Mouse (Mus musculus) megakaryocyte, embryonic 14.5 days (primary cell): ENCODE data around the gene Tmcc3. TPM values are rescaled to one million over a fixed set of nuclear protein-coding genes. Genes with fewer than 3 reads are reported as not detected.
A peak's percentile ranks its signal among the peaks of the same experiment; 100 is the strongest.

Source experiments
- H3K27me3 ChIP-seq: replicated peaks from 2 replicates; pipeline ENCODE3; 2012; ENCODE audit warnings: inconsistent platforms
- H3K36me3 ChIP-seq: replicated peaks from 2 replicates; pipeline ENCODE3; 2012; ENCODE audit warnings: low read length, inconsistent platforms, mixed read lengths
- H3K4me1 ChIP-seq: 2 replicates; pipeline ENCODE4 v1.6.1; 2012; ENCODE audit warnings: inconsistent platforms
- H3K4me3 ChIP-seq: replicated peaks from 2 replicates; pipeline ENCODE3; 2012; ENCODE audit warnings: moderate library complexity, mild to moderate bottlenecking, inconsistent platforms
- H3K9me3 ChIP-seq: 2 replicates; pipeline ENCODE4 v1.6.1; 2012; ENCODE audit warnings: inconsistent platforms
- FLI1 ChIP-seq: IDR thresholded peaks from 2 replicates; pipeline ENCODE4 v1.6.1; 2012; ENCODE audit warnings: low read length, inconsistent platforms, mixed read lengths
- GATA1 ChIP-seq: IDR thresholded peaks from 3 replicates; pipeline ENCODE4 v1.6.1; 2012; ENCODE audit warnings: mixed read lengths, low read length, inconsistent platforms, borderline replicate concordance
- polyA plus RNA-seq: library from polyadenylated mRNA; stranded (reverse); fragments of >175 nt; gene quantifications from 2 replicates; pipeline ENCODE4 v1.2.3, GENCODE M21; 2012; ENCODE audit warnings: low replicate concordance; ENCODE audit not compliant: insufficient read depth

Gene Tmcc3
- polyA plus RNA-seq, 1 experiment, result 0.84 TPM

DNA sequence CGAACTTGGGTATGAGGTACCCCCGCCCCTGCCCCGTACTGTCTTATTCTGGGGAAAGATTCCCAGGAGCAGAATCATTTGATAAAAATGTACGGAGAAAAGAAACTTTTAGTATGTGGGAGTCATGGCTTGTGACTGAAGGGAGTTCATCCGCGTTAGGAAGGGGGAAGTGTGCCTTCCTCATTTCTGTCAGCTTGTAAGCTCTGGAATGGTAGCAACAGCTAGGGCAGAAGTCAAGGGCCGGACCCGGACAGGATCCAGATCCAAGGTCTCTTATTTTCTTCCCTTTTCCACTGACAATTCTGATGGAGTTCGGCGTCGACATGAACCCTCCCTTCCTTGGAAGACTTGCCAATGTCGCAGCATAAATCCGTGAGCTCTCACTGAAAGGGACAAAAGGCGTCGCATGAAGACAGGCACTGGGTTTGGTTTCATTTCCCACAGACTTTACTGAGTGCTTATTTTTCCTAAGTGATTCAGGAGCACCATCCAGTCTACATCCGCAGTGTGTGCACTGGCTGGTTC lies 193.6 kb downstream of the Tmcc3 start:
- H3K27me3 ChIP-seq, result peaks cover 35% of the 10 kb centered on the region
- H3K4me3 ChIP-seq, result no peak overlapping the region
- no peaks in the 10 kb centered on the region for H3K36me3 ChIP-seq
- H3K4me1 ChIP-seq, result peaks cover 7% of the 10 kb centered on the region
- no peaks in the 10 kb centered on the region for H3K9me3 ChIP-seq
- TF ChIP-seq GATA1, result no peak
- TF ChIP-seq FLI1, result no peak

GRCm38 (mm10) chr10:94508863-94509262 lies 197.1 kb downstream of the Tmcc3 start:
- H3K4me1 ChIP-seq, result peaks cover 7% of the 10 kb centered on the region
- H3K36me3 ChIP-seq, result no peaks in the 10 kb centered on the region
- H3K9me3 ChIP-seq, result 0 out of 2 replicates have a peak, but pooled peaks cover 3% of the 10 kb centered on the region
- H3K27me3 ChIP-seq, result peaks cover 53% of the 10 kb centered on the region
- TF ChIP-seq GATA1, result no peak
- TF ChIP-seq FLI1, result no peak
- H3K4me3 ChIP-seq, result no peak overlapping the region

- no peak for TF ChIP-seq GATA1
- Histone ChIP-seq H3K36me3 (no peaks in the 10 kb centered on the region), H3K4me1 (peaks cover 25% of the 10 kb centered on the region), H3K27me3 (peaks cover 69% of the 10 kb centered on the region), H3K4me3 (no peak overlapping the region), H3K9me3 (0 out of 2 replicates have a peak, but pooled peaks cover 3% of the 10 kb centered on the region)
These were observed 201.0 kb downstream of the Tmcc3 start for GRCm38 (mm10) chr10:94512771-94513170.

DNA sequence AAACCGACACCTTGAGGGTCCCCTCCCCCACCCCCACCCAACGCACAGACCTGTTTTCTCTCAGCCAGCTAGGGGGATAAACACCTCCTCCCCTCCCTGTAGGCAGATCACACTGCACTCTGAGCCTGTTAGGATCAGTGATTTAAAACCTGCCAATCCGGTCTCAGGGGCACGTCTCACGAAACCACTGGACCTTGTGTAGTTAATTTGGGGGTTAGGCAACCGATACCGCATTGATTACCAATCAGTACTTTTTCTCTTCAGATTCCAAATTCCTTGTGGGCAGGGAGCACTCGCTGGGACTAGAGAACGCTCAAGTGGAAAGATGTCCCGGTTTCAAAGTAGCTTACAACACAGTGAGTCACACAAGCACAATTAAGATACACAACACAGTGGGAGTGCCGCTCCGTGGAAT lies 202.3 kb downstream of the Tmcc3 start:
- TF ChIP-seq FLI1, result no peak
- TF ChIP-seq GATA1, result no peak
- Histone ChIP-seq H3K4me3 (peak overlapping the region; percentile 93), H3K36me3 (no peaks in the 10 kb centered on the region), H3K4me1 (peaks cover 20% of the 10 kb centered on the region), H3K27me3 (peaks cover 75% of the 10 kb centered on the region), H3K9me3 (peaks cover 13% of the 10 kb centered on the region; the same call in 1 of the 2 replicates)

DNA sequence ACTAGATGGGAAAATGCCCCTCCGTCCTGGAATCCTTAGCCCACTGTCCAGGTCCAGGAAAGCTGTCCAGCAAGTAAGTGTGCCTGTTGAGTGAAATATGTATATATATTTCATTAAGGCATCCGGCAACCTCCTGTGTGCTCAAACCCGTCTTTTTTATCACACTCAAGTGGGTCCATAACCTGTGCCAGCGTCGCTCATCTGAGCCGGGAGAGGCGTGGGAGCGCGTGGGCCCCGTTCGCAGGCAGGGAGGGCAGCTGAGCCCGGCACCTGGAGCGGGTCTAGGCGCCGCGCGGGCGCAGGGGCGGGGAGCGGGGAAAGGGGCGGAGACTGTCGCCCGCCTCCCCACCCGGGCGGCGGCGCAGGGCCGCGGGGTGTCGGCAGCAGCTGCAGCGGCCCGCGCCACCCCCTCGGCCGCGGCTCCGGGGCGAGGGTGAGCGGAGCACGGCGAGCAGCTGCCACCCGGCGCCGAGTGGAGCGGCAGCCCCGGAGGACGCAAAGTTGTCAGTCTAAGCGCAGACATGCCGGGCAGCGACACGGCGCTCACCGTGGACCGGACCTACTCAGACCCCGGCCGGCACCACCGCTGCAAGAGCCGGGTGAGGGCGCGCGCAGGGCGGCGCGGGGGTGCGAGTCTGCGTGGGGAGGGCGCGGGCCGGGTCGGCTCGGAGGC lies 202.9 kb downstream of the Tmcc3 start:
- Histone ChIP-seq H3K9me3 (peaks cover 14% of the 10 kb centered on the region; the same call in 1 of the 2 replicates), H3K4me1 (peaks cover 18% of the 10 kb centered on the region), H3K36me3 (no peaks in the 10 kb centered on the region), H3K4me3 (peak overlapping the region; percentile 93), H3K27me3 (peaks cover 79% of the 10 kb centered on the region)
- TF ChIP-seq GATA1 (no peak), FLI1 (no peak)

DNA sequence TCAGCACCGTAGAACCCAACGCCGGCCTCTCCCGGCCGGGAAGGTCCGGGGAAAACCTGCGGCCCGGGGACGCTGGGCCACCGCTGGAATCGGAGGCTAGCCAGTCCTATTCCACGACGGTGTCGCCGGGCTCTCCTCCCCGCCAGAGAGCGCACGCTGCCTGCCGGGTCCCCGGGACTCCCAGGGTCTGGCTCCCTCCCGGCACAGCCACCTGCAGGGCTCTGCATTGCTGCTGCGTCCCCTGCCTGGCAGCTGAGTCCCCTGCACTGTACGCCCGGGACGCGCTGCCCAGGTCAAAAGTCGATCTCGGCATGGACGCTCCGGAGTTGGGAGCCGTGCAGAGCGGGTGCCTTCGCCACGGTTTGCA lies 203.4 kb downstream of the Tmcc3 start:
- H3K9me3 ChIP-seq, result peaks cover 14% of the 10 kb centered on the region; the same call in 1 of the 2 replicates
- H3K27me3 ChIP-seq, result peaks cover 82% of the 10 kb centered on the region
- no peak for TF ChIP-seq GATA1
- peak overlapping the region; percentile 93 for H3K4me3 ChIP-seq
- H3K36me3 ChIP-seq, result no peaks in the 10 kb centered on the region
- peaks cover 18% of the 10 kb centered on the region for H3K4me1 ChIP-seq

GRCm38 (mm10) chr10:94515583-94515982 lies 203.8 kb downstream of the Tmcc3 start:
- TF ChIP-seq GATA1, result no peak
- TF ChIP-seq FLI1, result no peak
- Histone ChIP-seq H3K4me1 (peaks cover 18% of the 10 kb centered on the region), H3K27me3 (peaks cover 80% of the 10 kb centered on the region), H3K36me3 (no peaks in the 10 kb centered on the region), H3K9me3 (peaks cover 11% of the 10 kb centered on the region; the same call in 1 of the 2 replicates), H3K4me3 (peak overlapping the region; percentile 93)

GRCm38 (mm10) chr10:94519887-94520286 lies 208.1 kb downstream of the Tmcc3 start:
- H3K4me1 ChIP-seq, result peaks cover 9% of the 10 kb centered on the region
- peaks cover 10% of the 10 kb centered on the region; the same call in 1 of the 2 replicates for H3K9me3 ChIP-seq
- no peak for TF ChIP-seq GATA1
- no peak for TF ChIP-seq FLI1
- H3K36me3 ChIP-seq, result no peaks in the 10 kb centered on the region
- H3K4me3 ChIP-seq, result no peak overlapping the region
- H3K27me3 ChIP-seq, result peaks cover 67% of the 10 kb centered on the region

GRCm38 (mm10) chr10:94520306-94521106 lies 208.8 kb downstream of the Tmcc3 start:
- TF ChIP-seq FLI1 (no peak), GATA1 (no peak)
- H3K27me3 ChIP-seq, result peaks cover 61% of the 10 kb centered on the region
- H3K36me3 ChIP-seq, result no peaks in the 10 kb centered on the region
- peaks cover 2% of the 10 kb centered on the region for H3K4me1 ChIP-seq
- no peak overlapping the region for H3K4me3 ChIP-seq
- H3K9me3 ChIP-seq, result peaks cover 10% of the 10 kb centered on the region; the same call in 1 of the 2 replicates

DNA sequence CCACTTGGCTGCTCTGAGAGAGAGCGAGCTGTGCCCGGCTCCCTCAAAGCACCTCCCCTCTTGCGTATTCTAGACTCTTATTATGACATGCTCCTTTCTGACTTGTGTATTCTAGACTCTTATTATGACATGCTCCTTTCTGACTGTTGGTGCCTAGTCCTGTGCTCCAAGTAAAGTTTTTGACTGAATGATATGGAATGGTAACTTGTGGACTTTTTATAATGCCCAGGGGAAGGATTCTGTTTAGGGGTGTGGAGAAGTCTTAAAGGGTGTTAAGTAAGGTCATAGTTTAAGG lies 209.3 kb downstream of the Tmcc3 start:
- no peak overlapping the region for H3K4me3 ChIP-seq
- no peaks in the 10 kb centered on the region; the same call in 1 of the 2 replicates for H3K4me1 ChIP-seq
- H3K27me3 ChIP-seq, result peaks cover 56% of the 10 kb centered on the region
- H3K36me3 ChIP-seq, result no peaks in the 10 kb centered on the region
- H3K9me3 ChIP-seq, result peaks cover 10% of the 10 kb centered on the region; the same call in 1 of the 2 replicates
- no peak for TF ChIP-seq FLI1
